Mouse (Mus musculus): Measurements from ENCODE around the gene Kpnb1.

Gene Kpnb1

DNA sequence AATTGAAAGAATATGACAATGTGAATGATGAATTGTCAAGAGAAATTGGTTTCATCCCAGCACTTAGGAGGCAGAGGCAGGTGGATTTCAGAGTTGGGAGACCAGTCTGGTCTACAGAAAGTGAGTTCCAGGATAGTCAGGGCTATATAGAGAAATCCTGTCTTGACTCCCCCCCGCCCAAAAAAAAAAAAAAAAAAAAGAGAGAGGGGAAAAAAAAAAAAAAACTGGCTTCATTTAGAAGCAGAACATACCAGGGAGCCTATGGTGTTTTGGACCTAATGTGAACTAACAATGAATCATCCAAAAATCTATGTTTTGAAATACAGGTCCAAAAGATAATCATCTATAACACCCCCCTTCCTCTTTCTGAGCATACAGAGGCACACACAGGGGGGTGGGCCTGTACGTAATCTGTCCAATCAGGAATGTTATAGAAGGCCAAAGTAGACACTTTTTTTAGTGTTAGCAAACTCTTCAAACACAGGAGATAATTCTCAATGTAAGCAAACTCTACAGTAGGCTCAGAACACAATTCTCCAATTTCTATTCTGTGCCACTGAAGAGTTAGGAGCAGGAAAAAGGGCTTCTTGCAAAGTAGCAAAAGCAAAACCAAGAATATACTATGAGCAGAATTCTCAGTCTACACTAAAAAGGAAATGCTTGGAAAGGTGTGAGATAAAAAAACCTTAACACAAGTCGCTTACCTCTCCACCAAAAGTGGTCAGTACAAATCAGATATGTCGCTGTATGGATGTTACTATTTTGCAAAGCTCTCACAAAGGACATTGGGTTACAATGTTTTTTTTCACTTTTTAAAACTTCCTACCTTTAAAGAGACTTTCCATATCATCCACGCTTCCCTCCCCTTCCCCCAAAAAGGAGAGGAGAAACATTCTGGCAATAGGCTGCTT lies 1.7 kb downstream of the Kpnb1 start:
- no peak for DNase-seq (ENCODE audit: low read depth, low spot score)

DNA sequence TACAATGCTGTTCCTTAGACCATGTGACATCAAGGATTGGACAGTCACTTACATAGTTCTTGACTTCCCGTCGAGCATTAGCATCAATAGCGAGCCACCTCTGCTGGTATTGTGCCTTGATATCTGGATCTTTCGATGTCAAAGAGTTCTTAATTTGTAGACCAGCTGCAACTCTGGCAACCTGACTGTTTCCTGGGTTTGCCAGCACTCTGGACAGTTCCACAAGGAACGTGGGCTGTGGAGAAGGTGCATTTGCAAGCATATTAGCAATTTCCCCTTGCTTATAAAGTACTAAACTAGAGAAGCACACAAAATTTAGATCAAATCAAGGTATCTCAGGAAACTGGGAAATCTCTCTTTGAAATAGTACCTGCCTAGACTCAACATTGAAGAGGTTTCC lies 2.8 kb downstream of the Kpnb1 start:
- DNase-seq (ENCODE audit: low read depth, low spot score) = no peak

DNA sequence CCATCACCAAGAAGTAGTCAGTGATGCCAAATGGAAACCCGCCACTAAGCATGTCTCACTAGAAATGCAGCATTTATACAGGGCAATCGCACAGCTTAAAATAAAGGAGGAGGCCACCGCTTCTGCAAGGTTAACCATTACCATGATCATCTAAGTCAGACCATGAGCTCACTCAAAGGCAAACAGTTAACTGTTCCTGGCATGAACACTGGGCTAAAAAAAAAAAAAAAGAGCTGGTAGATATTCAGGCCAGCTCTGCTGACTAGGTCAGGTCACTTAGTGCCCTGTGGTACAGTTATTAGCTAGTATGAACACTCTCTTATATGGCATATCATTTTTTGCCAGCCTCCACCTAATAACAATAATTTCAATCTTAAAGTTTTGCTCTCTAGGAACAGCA lies 5.2 kb downstream of the Kpnb1 start:
- DNase-seq (ENCODE audit: low read depth, low spot score) = no peak

DNA sequence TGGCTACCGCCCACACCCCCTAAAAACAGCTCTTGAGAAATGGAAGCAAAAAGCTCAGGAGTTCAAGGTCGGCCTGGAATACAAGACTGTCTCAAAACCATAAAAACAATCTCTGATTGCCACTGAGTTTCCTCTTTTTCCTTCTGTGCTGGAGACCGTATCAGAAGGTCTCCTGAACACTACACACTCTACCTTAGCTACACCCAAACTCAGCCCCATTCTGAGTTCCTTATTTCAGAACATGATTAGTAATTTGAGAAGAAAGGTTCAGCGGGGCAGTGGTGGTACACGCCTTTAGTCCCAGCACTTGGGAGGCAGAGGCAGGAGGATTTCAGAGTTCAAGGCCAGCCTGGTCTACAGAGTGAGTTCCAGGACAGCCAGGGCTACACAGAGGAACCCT lies 6.6 kb downstream of the Kpnb1 start:
- DNase-seq (ENCODE audit: low read depth, low spot score) = no peak

DNA sequence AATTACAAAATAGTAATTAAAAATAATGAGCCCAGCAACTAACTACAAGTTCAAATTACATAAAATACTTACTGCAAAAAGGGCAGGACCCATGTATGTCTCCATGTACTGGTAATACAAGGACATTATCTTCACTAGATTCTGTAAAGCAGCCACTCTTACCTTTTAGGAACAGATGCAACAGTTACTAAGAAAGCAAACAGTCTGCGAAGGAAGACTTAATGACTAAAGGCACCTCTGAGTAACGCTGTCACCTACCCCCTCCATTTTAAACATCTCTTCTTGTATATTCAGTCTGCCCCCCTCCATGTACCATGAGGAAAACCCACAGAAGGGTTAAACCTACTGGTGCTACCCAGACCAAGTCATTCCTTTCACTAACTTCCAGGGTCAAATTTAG lies 9.5 kb downstream of the Kpnb1 start:
- DNase-seq (ENCODE audit: low read depth, low spot score) = no peak

DNA sequence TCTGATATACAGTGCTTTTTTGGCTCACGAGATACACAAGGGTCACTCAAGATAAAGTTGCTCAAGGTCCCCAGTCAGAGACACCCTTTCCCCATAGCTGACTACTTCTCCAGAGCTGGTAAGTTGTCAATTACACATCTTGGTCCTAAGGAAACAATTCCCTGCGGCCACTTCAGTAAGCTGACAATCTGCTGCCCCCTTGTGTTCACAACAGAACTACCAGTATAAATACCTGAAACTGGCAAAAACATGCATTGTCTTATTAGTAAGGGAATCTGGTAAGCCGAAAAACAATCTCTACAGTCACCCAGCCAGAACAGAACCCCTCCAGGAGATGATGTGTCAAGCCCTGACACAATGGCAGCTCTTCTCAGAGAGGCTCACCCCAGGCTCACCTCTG lies 10.8 kb downstream of the Kpnb1 start:
- DNase-seq (ENCODE audit: low read depth, low spot score) = peak; percentile 76

DNA sequence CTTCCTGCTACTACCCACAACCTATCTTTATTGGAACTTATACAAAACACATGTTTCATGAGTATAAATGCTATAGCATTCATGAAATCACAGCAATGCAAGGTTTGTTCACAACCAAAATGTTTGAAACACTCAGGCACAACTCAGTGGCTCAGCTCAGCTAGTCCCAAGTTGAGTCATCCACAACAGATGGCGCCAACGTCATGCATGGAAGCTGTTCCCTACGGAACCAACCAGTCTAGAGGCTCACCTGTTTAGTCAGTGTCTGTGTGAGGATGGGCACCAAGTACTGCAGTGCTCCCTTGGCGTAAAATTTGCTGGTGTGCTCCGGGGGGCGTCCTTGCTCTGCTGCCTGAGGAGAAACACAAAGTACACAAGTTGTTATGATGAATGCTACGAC lies 12.2 kb downstream of the Kpnb1 start:
- peak; percentile 93 for DNase-seq (ENCODE audit: low read depth, low spot score)

DNA sequence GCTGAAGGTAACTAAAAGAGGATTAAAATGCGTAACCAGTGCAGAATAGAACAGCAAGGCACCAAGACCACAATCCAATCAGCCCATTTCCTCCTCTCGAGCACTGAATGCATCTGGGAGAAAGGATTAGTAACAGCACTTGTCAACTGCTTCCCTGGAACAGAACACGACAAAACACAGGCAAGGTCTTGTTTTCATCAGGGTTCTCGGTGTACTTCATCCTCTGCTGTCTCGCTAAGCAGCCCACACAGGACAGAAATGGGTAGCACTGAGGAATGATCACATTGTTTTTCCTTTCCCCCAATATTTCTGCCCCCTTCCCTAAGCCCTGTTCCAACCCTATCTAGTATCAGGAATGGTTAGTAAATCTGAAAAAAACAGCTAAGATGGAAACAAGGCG lies 27.3 kb downstream of the Kpnb1 start:
- DNase-seq (ENCODE audit: low read depth, low spot score) = peak; percentile 53

DNA sequence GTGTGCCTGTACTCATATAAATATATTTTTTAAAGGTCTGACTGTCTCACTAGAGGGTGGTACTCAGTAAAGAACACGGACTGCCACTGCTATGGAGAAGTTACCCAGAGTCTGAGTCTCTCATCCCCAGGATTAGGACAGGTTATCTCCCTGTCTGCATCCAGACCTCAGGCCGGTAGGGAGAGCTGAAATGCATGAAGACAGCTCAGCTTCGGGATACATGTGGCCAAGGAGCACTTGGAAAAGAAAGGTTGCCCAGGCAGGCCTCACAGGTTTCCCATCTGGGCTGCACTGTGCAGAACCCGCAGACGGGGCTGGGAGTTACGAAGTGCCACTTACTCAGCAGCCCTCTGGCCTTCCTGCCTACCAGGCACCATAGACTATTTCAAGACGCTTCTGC lies 30.7 kb downstream of the Kpnb1 start:
- DNase-seq (ENCODE audit: low read depth, low spot score) = no peak

DNA sequence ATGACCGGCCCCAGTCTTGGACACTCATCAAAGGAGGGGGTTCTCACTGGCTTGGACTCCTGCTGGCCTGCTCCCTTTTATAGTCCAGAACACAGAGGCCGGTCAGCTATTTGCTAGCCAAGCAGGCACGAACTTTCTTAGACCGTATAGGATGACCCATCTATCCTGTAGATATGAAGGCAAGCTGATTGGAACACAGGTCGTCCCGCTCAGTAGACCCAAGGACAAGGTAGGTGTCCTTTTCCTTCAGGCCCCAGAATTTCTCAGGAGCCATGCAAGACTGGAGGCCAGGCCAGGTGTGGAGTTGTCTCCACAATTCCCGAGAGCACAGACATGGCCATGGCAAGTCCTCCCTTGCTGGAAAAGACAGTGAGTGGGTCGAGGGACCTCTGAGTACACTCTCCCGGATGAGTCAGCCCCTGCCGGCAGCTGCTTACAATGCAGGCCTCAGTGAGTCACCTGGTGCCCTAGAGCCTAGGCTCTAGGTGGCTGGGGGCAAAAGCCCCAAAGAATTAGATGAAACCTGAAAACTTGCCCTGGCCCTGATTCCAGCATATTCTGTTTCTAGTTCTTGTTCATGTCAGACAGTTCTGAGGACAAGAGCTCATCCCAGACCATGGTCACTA lies 34.9 kb downstream of the Kpnb1 start:
- DNase-seq (ENCODE audit: low read depth, low spot score) = peak; percentile 68

DNA sequence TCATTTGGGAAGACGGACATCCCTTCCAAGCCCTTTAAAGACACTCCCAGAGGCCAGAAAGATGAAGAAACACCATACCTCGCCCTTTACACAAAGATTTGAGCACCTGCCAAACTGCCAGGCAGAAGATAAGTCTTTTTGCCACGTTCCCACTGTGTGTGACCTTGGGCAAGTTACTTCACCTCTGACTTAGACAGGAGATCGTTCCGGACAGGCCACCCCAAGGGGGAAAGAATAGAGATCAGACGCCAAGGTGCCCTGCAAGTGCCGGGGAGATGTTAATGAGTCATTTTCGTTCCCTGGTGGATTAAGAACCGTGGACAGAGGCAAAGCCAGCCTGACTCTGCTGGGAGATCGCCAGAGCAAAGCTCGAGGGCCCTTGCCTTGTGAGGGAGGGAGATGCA lies 35.7 kb downstream of the Kpnb1 start:
- DNase-seq (ENCODE audit: low read depth, low spot score) = peak; percentile 52

DNA sequence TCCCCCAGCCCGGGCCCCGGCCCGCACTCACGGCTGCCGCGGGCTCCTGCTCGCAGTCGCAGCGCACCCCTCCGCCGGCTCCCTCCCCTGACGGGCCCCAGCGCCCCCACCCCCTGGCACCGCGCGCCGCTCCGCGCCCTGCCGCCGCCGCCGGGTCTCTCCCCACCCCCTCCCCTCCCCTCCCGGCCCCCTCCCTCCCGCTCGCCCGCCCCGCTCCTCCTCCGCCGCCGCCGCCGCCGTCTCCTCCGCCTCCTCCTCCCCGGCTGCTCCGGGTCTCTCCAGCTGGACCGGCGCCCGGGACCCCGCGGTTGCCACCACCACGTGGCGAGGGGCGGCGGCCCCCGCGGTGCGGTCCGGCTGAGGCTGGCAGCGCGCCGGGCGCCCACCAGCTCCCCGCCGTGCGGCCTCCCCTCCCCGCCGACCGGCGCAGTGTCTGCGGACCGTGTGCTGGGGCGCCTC lies 36.3 kb downstream of the Kpnb1 start, which contains the start of gene Tbkbp1:
TSS of gene Tbkbp1 (minus strand) at position 153 of the 459 bp plus-strand sequence.
- DNase-seq (ENCODE audit: low read depth, low spot score) = no peak

DNA sequence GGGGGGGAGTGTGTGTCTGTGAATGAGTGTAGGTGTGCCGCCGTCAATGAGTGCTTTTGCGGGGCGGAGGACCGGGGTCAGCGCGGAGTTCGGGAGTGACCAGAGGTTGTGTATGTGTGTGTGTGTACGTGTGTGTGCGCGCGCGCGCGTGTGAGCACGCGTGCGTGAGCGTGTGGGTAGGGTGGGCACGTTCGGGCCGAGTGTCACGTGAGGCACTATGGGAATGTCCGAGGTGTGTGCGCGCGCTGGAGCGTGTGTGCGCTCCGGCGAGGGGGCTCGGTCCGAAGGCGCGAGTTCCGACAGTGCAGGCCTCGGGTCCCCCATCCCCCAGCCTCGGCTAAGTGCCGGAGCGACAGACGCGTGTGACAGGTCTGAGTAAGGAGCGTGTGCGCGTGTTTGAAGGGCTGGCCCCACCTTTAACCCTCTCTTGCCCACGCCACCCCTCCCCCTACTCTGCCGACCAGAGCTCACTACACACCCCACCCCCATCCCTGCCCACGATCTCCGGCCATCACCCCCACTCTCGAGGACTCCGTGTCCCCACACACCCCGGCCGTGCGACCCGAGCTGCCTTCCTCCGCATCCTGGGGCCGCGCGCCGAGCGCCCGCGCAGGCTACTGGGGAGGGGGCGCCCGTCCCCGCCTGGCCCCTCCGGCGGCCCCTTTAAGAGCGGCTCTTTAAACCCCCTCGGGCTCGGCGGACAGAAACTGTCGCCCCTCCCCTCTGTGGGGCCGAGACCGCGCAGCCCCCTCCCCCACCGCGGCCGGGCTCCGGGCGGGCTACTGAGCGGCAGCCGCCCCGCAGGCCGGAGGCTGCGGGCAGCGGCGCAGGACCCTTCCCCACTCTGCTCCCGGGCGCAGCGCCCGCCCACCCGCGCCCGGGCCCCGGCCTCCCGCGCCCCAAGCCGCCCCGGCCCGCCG lies 37.0 kb downstream of the Kpnb1 start:
- DNase-seq (ENCODE audit: low read depth, low spot score) = peak; percentile 94

DNA sequence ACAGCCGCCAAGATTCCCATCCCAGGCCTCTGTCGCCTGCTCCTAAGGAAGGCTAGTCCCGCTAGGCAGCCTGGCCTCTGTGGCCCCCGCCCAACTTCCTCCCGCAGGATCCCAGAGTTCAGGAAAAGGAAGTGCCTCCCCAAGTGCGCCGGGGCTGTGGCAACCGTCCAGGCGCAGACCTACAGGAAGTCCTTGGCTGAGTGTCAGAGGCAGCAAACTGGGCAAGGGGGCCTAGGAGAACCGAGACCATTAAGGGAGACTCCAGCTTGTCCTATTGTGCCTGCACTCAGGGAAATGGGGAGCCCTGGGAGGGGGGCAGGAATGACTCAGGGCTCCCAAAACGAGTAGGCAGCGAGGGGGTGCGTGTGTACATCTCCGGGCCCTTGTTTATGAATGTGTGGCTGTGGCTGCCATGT lies 37.7 kb downstream of the Kpnb1 start:
- DNase-seq (ENCODE audit: low read depth, low spot score) = peak; percentile 69

DNA sequence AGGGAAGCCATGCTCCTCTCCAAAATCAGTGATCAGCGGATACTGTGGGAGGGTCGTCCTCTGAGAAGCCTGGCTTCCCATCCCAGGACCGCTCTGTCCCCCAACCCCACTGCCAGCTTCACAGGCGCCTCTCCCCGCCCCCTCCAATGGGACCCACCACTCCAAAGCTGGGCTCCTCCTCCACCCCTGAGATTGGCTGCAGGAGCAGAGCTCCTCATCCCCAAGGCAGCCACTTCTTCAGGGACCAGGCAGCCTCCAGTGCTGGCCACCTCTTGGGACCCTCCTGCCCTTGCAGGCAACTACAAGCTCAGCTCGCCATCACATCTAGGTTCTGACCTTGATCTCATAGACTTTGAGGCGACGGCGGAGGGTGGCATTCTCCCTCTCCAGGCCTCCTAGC lies 38.7 kb downstream of the Kpnb1 start:
- no peak for DNase-seq (ENCODE audit: low read depth, low spot score)

DNA sequence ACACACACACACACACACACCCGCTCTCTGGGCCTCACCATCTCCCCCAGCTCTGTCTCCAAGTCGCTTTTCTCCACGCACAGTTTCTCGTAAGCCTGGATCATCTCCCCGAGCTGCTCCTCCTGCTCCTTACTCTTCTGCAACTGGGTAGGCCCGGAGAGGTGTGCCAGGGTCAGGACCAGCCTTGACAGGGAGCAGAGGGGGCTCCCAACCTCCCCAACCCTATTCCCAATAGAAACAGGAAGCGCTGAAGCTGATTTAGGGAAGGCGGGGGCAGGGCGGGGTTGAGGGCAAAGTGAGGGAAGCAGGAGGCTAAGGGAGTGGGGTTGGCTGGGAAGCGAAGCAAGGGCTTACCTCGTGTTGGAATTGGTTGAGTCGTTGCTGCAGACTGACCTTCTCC lies 39.1 kb downstream of the Kpnb1 start:
- DNase-seq (ENCODE audit: low read depth, low spot score) = no peak

DNA sequence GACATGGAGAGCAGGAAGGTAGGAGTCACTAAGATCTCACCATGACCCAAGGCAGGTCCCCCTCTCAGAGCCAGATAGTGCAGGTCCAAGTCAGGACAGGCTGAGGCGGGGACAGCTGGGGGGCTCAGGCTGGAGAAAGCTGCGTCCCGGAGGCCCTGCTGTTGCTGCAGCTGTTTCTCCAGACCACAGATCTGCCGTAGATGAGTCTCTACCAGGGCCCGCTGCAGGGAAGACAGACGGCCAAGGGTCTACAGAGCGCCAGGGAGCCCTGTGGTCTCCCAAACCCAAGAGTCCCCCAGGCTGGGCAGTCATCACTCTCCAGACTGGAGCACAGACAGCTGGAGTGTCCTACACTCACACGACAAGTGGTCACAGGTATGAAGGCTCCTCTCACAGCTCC lies 40.3 kb downstream of the Kpnb1 start:
- no peak for DNase-seq (ENCODE audit: low read depth, low spot score)

DNA sequence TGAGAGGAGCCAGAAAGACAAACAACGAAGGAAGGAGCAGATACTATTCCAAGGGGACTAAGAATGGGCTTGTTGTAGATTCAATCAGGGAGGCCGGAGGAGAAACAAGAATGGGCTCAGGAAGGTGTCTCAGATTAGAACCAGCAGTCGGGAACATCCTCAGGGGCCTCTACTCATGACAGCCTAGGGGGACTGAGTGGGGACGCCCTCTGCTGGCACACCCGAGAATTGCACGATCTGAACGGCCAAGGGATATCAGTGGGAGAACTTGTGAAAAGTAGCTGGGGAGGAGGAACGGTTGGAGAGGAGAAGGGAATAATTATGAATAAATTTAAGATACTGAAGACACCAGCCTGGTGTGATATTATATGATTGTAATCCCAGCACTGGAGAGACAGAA lies 41.0 kb downstream of the Kpnb1 start:
- peak; percentile 80 for DNase-seq (ENCODE audit: low read depth, low spot score)

DNA sequence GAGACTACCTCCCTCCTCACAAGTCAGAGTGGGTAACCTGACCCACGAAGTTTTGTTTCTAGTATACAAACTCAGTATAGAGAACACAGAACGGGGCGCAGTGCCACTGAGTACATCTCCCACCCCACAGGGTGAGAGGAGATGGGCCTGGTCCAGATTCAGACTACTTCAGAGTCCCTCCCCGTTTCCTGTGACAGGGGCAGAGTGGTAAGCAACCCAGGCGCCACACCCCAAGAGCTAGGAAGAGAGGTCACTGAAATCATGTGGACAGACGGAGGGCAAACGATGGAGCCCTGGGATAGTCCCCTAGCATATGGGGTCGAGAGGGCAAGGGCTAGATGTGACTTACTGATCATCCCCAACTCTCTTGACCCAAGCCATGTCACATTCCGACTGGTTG lies 41.7 kb downstream of the Kpnb1 start:
- no peak for DNase-seq (ENCODE audit: low read depth, low spot score)

DNA sequence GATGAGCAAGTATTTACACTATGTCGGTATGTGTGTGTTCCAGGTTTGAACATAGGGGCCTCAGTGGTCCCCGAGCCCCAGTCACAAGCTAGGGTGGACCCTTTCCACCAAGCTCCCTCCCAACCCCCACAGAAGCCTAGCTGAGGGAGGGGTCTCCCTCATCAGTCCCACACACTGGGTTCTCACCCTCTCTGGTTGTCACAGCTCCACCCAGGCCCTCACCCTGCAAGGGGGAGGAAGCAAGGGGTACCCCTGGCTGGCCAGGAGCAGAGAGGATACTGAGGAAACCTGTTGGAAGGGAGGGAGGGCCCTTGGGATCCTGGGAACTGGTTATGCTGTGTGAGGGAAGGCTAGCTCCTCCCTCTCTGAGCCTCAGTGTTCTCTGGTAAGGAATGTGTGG lies 42.4 kb downstream of the Kpnb1 start:
- DNase-seq (ENCODE audit: low read depth, low spot score) = no peak

DNA sequence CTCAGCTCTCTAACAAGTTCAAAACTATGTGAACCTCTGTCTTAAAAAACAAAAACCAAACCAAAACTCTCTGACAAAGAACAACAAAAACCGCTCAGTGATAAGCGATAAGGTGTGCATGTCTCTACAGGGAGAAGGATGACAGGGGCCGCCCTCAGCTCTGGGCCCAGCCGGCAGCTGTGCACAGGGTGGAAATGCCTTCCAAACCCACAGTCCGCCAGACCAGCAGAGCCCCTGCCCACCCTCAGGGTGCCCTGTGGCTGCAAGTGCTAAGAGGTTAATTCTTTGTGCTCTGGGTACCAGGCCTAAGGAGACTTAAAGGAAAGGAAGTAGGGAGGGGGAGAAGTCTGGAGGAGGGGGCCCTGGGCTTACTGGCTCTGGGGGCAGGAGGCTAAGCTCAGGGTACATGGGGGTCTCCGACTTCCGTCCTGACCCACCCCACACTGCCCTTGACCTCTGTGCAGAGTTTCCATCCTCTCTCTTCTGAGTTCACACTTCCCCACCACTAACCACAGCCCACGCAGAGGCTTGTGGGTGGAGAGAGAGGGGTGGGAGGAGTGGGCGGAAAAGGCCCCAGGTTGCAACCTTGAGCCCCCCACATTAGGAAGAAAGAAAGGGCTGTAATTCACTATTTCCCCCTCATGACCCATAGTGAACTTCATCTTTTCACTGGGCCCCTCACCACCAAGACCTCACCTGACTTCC lies 44.3 kb downstream of the Kpnb1 start:
- DNase-seq (ENCODE audit: low read depth, low spot score) = no peak

All from brain, adult 2 months (tissue).